Mouse (Mus musculus) CH12.LX (cell line): Measurements from ENCODE around the gene Pik3cg. TPM values are rescaled to one million over a fixed set of nuclear protein-coding genes. Genes with fewer than 3 reads are reported as not detected.

Source experiments
- DNase-seq: peaks from one replicate; pipeline ENCODE4 v3.0.0-alpha.2; 2013; ENCODE audit errors: extremely low read depth
- H3K27ac ChIP-seq: 2 replicates; pipeline ENCODE4 v1.5.1; 2012; ENCODE audit warnings: low read depth, mild to moderate bottlenecking, control low read depth, moderate library complexity; ENCODE audit not compliant: insufficient read depth
- H3K27me3 ChIP-seq: replicated peaks from 2 replicates; pipeline ENCODE3; 2012; ENCODE audit warnings: inconsistent platforms
- H3K36me3 ChIP-seq, 2 experiments: replicated peaks in 1 of 2; 2 replicates each; pipeline versions ENCODE3 to v1.6.1; 2012; ENCODE audit warnings: inconsistent platforms in 1 of 2, low read length in 1 of 2, mild to moderate bottlenecking in 1 of 2, mixed read lengths in 1 of 2, moderate library complexity in 1 of 2; ENCODE audit not compliant: control insufficient read depth in 1 of 2, insufficient read depth in 1 of 2
- H3K4me1 ChIP-seq, 2 experiments: 2 replicates each; pipeline ENCODE4 v1.6.1; 2012; ENCODE audit warnings: inconsistent platforms in 1 of 2, moderate library complexity in 1 of 2; ENCODE audit not compliant: insufficient read depth in 2 of 2, control insufficient read depth in 1 of 2
- H3K4me2 ChIP-seq: 2 replicates; pipeline ENCODE4 v1.6.1; 2012; ENCODE audit warnings: low read depth, mild to moderate bottlenecking, control low read depth; ENCODE audit not compliant: poor library complexity, insufficient read depth, severe bottlenecking
- H3K4me3 ChIP-seq, 3 experiments: fragments of 150-350 bp in 1 of 3; sonication (generic) in 1 of 3; replicated peaks in 1 of 3; 2 replicates each; pipeline versions ENCODE3 to v1.5.1; 2011 to 2012; ENCODE audit warnings: low read depth in 2 of 3, low read length in 2 of 3, mild to moderate bottlenecking in 2 of 3, moderate library complexity in 2 of 3, control low read depth in 1 of 3, improper control_type of control experiment in 1 of 3, inconsistent platforms in 1 of 3, mixed read lengths in 1 of 3; ENCODE audit not compliant: poor library complexity in 1 of 3
- H3K79me2 ChIP-seq: replicated peaks from 2 replicates; pipeline ENCODE4 v1.6.1; 2012; ENCODE audit warnings: mild to moderate bottlenecking, moderate library complexity; ENCODE audit not compliant: control insufficient read depth, poor library complexity, insufficient read depth, severe bottlenecking; ENCODE audit errors: extremely low read depth
- H3K9ac ChIP-seq: 2 replicates; pipeline ENCODE4 v1.6.1; 2012; ENCODE audit warnings: low read depth, mild to moderate bottlenecking, control low read depth, moderate library complexity; ENCODE audit not compliant: insufficient read depth
- H3K9me3 ChIP-seq: replicated peaks from 2 replicates; pipeline ENCODE3; 2012; ENCODE audit warnings: low read length, inconsistent platforms, mixed read lengths
- CHD1 ChIP-seq: IDR thresholded peaks from 2 replicates; pipeline ENCODE4 v1.6.1; 2012; ENCODE audit warnings: low read depth, low read length, improper control_type of control experiment, inconsistent platforms
- CHD2 ChIP-seq: IDR thresholded peaks from 2 replicates; pipeline ENCODE4 v1.6.1; 2011; ENCODE audit warnings: low read length, improper control_type of control experiment
- E2F4 ChIP-seq: IDR thresholded peaks from 2 replicates; pipeline ENCODE4 v1.6.1; 2011; ENCODE audit warnings: low read depth, low read length, improper control_type of control experiment; ENCODE audit not compliant: insufficient replicate concordance
- ELF1 ChIP-seq: IDR thresholded peaks from 2 replicates; pipeline ENCODE4 v1.6.1; 2014; ENCODE audit warnings: low read depth, mild to moderate bottlenecking, inconsistent platforms, low read length, improper control_type of control experiment
- HCFC1 ChIP-seq: IDR thresholded peaks from 2 replicates; pipeline ENCODE4 v1.6.1; 2012; ENCODE audit warnings: low read depth, mild to moderate bottlenecking, inconsistent platforms, low read length, improper control_type of control experiment
- JUND ChIP-seq: conservative IDR thresholded peaks from 2 replicates; pipeline ENCODE4 v1.6.1; 2011; ENCODE audit warnings: low read depth, low read length, improper control_type of control experiment
- KAT2A ChIP-seq: IDR thresholded peaks from 2 replicates; pipeline ENCODE4 v1.6.1; 2012; ENCODE audit warnings: low read length, improper control_type of control experiment, inconsistent platforms; ENCODE audit not compliant: insufficient replicate concordance
- MAFK ChIP-seq: IDR thresholded peaks from 2 replicates; pipeline ENCODE4 v1.6.1; 2011; ENCODE audit warnings: low read length, improper control_type of control experiment; ENCODE audit not compliant: insufficient replicate concordance
- MAX ChIP-seq: IDR thresholded peaks from 2 replicates; pipeline ENCODE4 v1.6.1; 2011; ENCODE audit warnings: low read length, improper control_type of control experiment
- MXI1 ChIP-seq: IDR thresholded peaks from 2 replicates; pipeline ENCODE4 v1.6.1; 2011; ENCODE audit warnings: mild to moderate bottlenecking, low read depth, low read length, improper control_type of control experiment
- MYC ChIP-seq: IDR thresholded peaks from 2 replicates; pipeline ENCODE4 v1.6.1; 2011; ENCODE audit warnings: low read depth, mild to moderate bottlenecking, improper control_type of control experiment, low read length
- NRF1 ChIP-seq: IDR thresholded peaks from 2 replicates; pipeline ENCODE4 v1.6.1; 2014; ENCODE audit warnings: low read depth, mild to moderate bottlenecking, inconsistent platforms, low read length, improper control_type of control experiment, moderate library complexity
- PAX5 ChIP-seq: IDR thresholded peaks from 2 replicates; pipeline ENCODE4 v1.6.1; 2012; ENCODE audit warnings: low read length, inconsistent platforms, mixed read lengths
- POLR2A ChIP-seq: IDR thresholded peaks from 2 replicates; pipeline ENCODE4 v1.6.1; 2011; ENCODE audit warnings: low read depth, mild to moderate bottlenecking, improper control_type of control experiment, low read length
- POLR2AphosphoS2 ChIP-seq: IDR thresholded peaks from 2 replicates; pipeline ENCODE4 v1.6.1; 2011; ENCODE audit warnings: low read depth, low read length, improper control_type of control experiment
- TBP ChIP-seq: conservative IDR thresholded peaks from 2 replicates; pipeline ENCODE4 v1.6.1; 2011; ENCODE audit warnings: low read depth, low read length, improper control_type of control experiment
- TCF12 ChIP-seq: IDR thresholded peaks from 2 replicates; pipeline ENCODE4 v1.6.1; 2014; ENCODE audit warnings: low read depth, mild to moderate bottlenecking, inconsistent platforms, low read length, improper control_type of control experiment
- UBTF ChIP-seq: IDR thresholded peaks from 2 replicates; pipeline ENCODE4 v1.6.1; 2012; ENCODE audit warnings: low read depth, mild to moderate bottlenecking, inconsistent platforms, low read length, improper control_type of control experiment, moderate library complexity
- USF1 ChIP-seq: IDR thresholded peaks from 2 replicates; pipeline ENCODE4 v1.6.1; 2014; ENCODE audit warnings: low read depth, mild to moderate bottlenecking, inconsistent platforms, low read length, improper control_type of control experiment
- USF2 ChIP-seq: conservative IDR thresholded peaks from 2 replicates; pipeline ENCODE4 v1.6.1; 2011; ENCODE audit warnings: low read depth, low read length, improper control_type of control experiment
- ZMIZ1 ChIP-seq: IDR thresholded peaks from 2 replicates; pipeline ENCODE4 v1.6.1; 2012; ENCODE audit warnings: low read depth, mild to moderate bottlenecking, inconsistent platforms, low read length, improper control_type of control experiment
- dilution Hi-C: fragments of 300-500 bp; cut with MboI; formaldehyde crosslinking; loops from 2 replicates; pipeline ENCODE4 v1.14.3; 2020; ENCODE audit warnings: low sequenced_read_pairs; ENCODE audit not compliant: extremely low pct_unique_long_range_greater_than_20kb, extremely low pct_ligation_motif_present
- in situ Hi-C: fragments of 300-500 bp; cut with MboI; formaldehyde crosslinking; loops from 3 replicates; pipeline ENCODE4 v1.14.3; 2019; ENCODE audit warnings: low sequenced_read_pairs, low pct_ligation_motif_present, low pct_unique_long_range_greater_than_20kb, mixed read lengths
- polyA plus RNA-seq: library from polyadenylated mRNA; unstranded; fragments of >175 nt; gene quantifications from 2 replicates; pipeline ENCODE4 v1.2.1, GENCODE M21; 2012; ENCODE audit warnings: low read depth; ENCODE audit not compliant: insufficient read length
- total RNA-seq, 2 experiments: library from RNA; depleted of rRNA; stranded (reverse); fragments of 300-350 nt in 1 of 2; fragments of >200 nt in 1 of 2; gene quantifications; 2 replicates each; pipeline ENCODE4 v1.2.3; 2012 to 2014

Pik3cg gene
- total and polyA plus RNA-seq, 3 experiments: 35.4 to 40.6 (median 35.8) TPM

- Histone ChIP-seq H3K36me3 (no peaks in the 10 kb centered on the region), H3K27ac (no peak overlapping the region), H3K4me1 (peaks cover 2 to 12% of the 10 kb centered on the region in 2 experiments; a peak in 3 of 4 replicates), H3K4me3 (no peak overlapping the region), H3K4me2 (no peak overlapping the region), H3K9me3 (no peaks in the 10 kb centered on the region), H3K9ac (no peak overlapping the region), H3K79me2 (no peaks in the 10 kb centered on the region), H3K27me3 (no peaks in the 10 kb centered on the region)
- dilution Hi-C loops (no loop called here), in situ Hi-C loops (no loop called here)
- TF ChIP-seq E2F4 (no peak), MYC (no peak), MAX (no peak), TCF12 (no peak), UBTF (no peak), USF1 (no peak), CHD2 (no peak), MXI1 (no peak)
- DNase-seq: no peak
Measured at GRCm38 (mm10) chr12:32127599-32128507, 80.6 kb downstream of the Pik3cg start.

GRCm38 (mm10) chr12:32127158-32127557, 81.3 kb downstream of the Pik3cg start:
- no peak for DNase-seq
- in situ Hi-C loops: no loop called here
- H3K27me3 ChIP-seq: no peaks in the 10 kb centered on the region
- TF ChIP-seq PAX5 (no peak), ELF1 (no peak), JUND (no peak), NRF1 (no peak), ZMIZ1 (no peak), TBP (no peak), CHD1 (no peak), POLR2A (no peak), USF1 (no peak), POLR2AphosphoS2 (no peak), TCF12 (no peak), MAFK (no peak), HCFC1 (no peak), USF2 (no peak), KAT2A (no peak)
- TF ChIP-seq, all 38 proteins: peak for 0
- Histone ChIP-seq H3K9ac (no peak overlapping the region), H3K36me3 (no peaks in the 10 kb centered on the region), H3K9me3 (no peaks in the 10 kb centered on the region), H3K27ac (no peak overlapping the region), H3K4me3 (no peak overlapping the region), H3K4me2 (no peak overlapping the region), H3K4me1 (peaks cover 2 to 11% of the 10 kb centered on the region in 2 experiments; a peak in 3 of 4 replicates), H3K79me2 (no peaks in the 10 kb centered on the region)
- dilution Hi-C loops: no loop called here
